29 mouse cellular contexts compared by ENCODE assay signal in the genomic region with DNA sequence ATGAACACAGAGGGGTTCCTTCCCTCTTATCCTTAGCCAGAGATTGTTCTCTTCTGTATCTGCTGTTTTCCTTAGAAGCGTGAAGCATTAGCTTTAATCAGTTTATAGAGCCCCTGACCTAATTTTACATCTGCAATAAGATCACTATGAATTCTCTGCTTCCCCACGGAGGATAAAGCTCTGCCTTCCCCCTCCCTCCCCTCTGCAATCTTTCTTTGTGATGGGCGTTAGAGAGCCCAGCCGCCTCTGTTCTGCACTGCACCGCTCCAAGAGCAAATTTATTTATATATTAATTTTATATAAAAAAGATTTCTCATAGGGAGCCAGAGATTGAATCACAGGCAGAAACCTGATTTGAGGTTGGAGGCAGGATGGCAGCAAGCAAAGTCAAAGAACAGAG.
DNase-seq lines count a peak whose midpoint lies in the region; ATAC-seq lines count a peak whose summit lies in the region.
"Had no signal": no experiment of that assay in that cellular context is flagged by ENCODE, and none has a peak within 500 bp of the region (broad histone marks: within the 10 kb centered on the region; RNA-seq: fewer than 3 reads in every experiment).

No protein-coding gene starts in this region.

- peak overlapping the region; percentile 40 for H3K27ac ChIP-seq in hindbrain, embryonic 14.5 days
- no peak overlapping the region; the same call in 1 of the 2 replicates for H3K27ac ChIP-seq in hindbrain, embryonic 12.5 days
- H3K27ac ChIP-seq in midbrain, embryonic 15.5 days, result peak overlapping the region; percentile 46
- H3K27ac ChIP-seq: embryonic facial prominence, embryonic 13.5 days; forebrain, embryonic 10.5 days; heart, adult 2 months; heart, embryonic 13.5 days; intestine, embryonic 15.5 days; kidney, postnatal 0 days; limb, embryonic 13.5 days; lung, embryonic 15.5 days; midbrain, embryonic 12.5 days had no signal

- H3K27me3 ChIP-seq in hindbrain, embryonic 14.5 days (ENCODE audit: control insufficient read depth, insufficient read depth, low read length), result no peaks in the 10 kb centered on the region
- no peaks in the 10 kb centered on the region for H3K27me3 ChIP-seq in hindbrain, embryonic 12.5 days
- H3K27me3 ChIP-seq in midbrain, embryonic 15.5 days (replicated peaks), result no peaks in the 10 kb centered on the region
- H3K27me3 ChIP-seq: embryonic facial prominence, embryonic 13.5 days; heart, embryonic 13.5 days; intestine, embryonic 15.5 days; limb, embryonic 13.5 days; lung, embryonic 15.5 days; midbrain, embryonic 12.5 days had no signal

- no peaks in the 10 kb centered on the region for H3K4me1 ChIP-seq in hindbrain, embryonic 14.5 days (replicated peaks; ENCODE audit: control insufficient read depth, insufficient read depth, low read length)
- H3K4me1 ChIP-seq in hindbrain, embryonic 12.5 days, result peaks cover 12% of the 10 kb centered on the region; the same call in 1 of the 2 replicates
- H3K4me1 ChIP-seq in midbrain, embryonic 15.5 days, result peaks cover 16% of the 10 kb centered on the region
- H3K4me1 ChIP-seq: forebrain, embryonic 10.5 days; heart, embryonic 13.5 days; intestine, embryonic 15.5 days; lung, embryonic 15.5 days had no signal

- H3K4me3 ChIP-seq in hindbrain, embryonic 14.5 days (replicated peaks; ENCODE audit: low read length), result no peak overlapping the region
- H3K4me3 ChIP-seq in hindbrain, embryonic 12.5 days, result no peak overlapping the region
- H3K4me3 ChIP-seq in midbrain, embryonic 15.5 days, result no peak overlapping the region
- H3K4me3 ChIP-seq: embryonic facial prominence, embryonic 13.5 days; forebrain, embryonic 10.5 days; heart, adult 2 months; heart, embryonic 13.5 days; intestine, embryonic 15.5 days; limb, embryonic 13.5 days; lung, embryonic 15.5 days; midbrain, embryonic 12.5 days; myocyte had no signal

- H3K9me3 ChIP-seq in hindbrain, embryonic 14.5 days (ENCODE audit: control insufficient read depth, low read length), result no peaks in the 10 kb centered on the region
- H3K9me3 ChIP-seq in hindbrain, embryonic 12.5 days (replicated peaks), result no peaks in the 10 kb centered on the region
- no peaks in the 10 kb centered on the region for H3K9me3 ChIP-seq in midbrain, embryonic 15.5 days
- H3K9me3 ChIP-seq: embryonic facial prominence, embryonic 13.5 days; forebrain, embryonic 10.5 days; heart, embryonic 13.5 days; intestine, embryonic 15.5 days; limb, embryonic 13.5 days; lung, embryonic 15.5 days; midbrain, embryonic 12.5 days had no signal

- H3K4me2 ChIP-seq in hindbrain, embryonic 14.5 days (replicated peaks), result no peak overlapping the region
- no peak overlapping the region for H3K4me2 ChIP-seq in hindbrain, embryonic 12.5 days (replicated peaks)
- H3K4me2 ChIP-seq in midbrain, embryonic 15.5 days, result no peak overlapping the region
- H3K4me2 ChIP-seq: embryonic facial prominence, embryonic 13.5 days; heart, embryonic 13.5 days; intestine, embryonic 15.5 days; limb, embryonic 13.5 days; liver, embryonic 11.5 days; lung, embryonic 15.5 days; midbrain, embryonic 12.5 days had no signal

- 38% methylated on average over 5 of the region's 5 CpGs for WGBS in hindbrain, embryonic 14.5 days
- 61% methylated on average over 5 of the region's 5 CpGs for WGBS in hindbrain, embryonic 12.5 days
- WGBS in midbrain, embryonic 15.5 days, result 24% methylated on average over 5 of the region's 5 CpGs

- H3K9ac ChIP-seq in hindbrain, embryonic 14.5 days, result no peak overlapping the region
- no peak overlapping the region for H3K9ac ChIP-seq in hindbrain, embryonic 12.5 days
- no peak overlapping the region for H3K9ac ChIP-seq in midbrain, embryonic 15.5 days
- H3K9ac ChIP-seq: embryonic facial prominence, embryonic 13.5 days; heart, embryonic 13.5 days; intestine, embryonic 15.5 days; limb, embryonic 13.5 days; lung, embryonic 15.5 days; midbrain, embryonic 12.5 days had no signal

- ATAC-seq in hindbrain, embryonic 14.5 days (ENCODE audit: low FRiP score), result no peak
- ATAC-seq in hindbrain, embryonic 12.5 days (ENCODE audit: low FRiP score), result no peak
- no peak for ATAC-seq in midbrain, embryonic 15.5 days (replicated peaks)
- ATAC-seq: activated CD4-positive, CD25-positive, alpha-beta regulatory T cell, adult 4 months; forebrain, embryonic 16.5 days; intestine, embryonic 15.5 days had no signal

- no peaks in the 10 kb centered on the region for H3K36me3 ChIP-seq in hindbrain, embryonic 14.5 days (replicated peaks; ENCODE audit: control insufficient read depth, insufficient read depth)
- no peaks in the 10 kb centered on the region for H3K36me3 ChIP-seq in hindbrain, embryonic 12.5 days
- no peaks in the 10 kb centered on the region for H3K36me3 ChIP-seq in midbrain, embryonic 15.5 days (replicated peaks)
- H3K36me3 ChIP-seq: embryonic facial prominence, embryonic 13.5 days; forebrain, embryonic 10.5 days; heart, embryonic 13.5 days; intestine, embryonic 15.5 days; limb, embryonic 13.5 days; lung, embryonic 15.5 days; midbrain, embryonic 12.5 days had no signal

- no peak for DNase-seq in hindbrain, embryonic 14.5 days (ENCODE audit: low spot score)
- DNase-seq in retina, postnatal 1 day, result peak; percentile 16
- DNase-seq in retina, embryonic 14.5 days (ENCODE audit: low spot score), result no peak
- no peak for DNase-seq in adrenal gland, adult 18-20 months (ENCODE audit: low spot score in 2 of 2)
- no peak for DNase-seq in cerebellum, adult 9-11 months
- DNase-seq: adrenal gland, postnatal 14 days; cerebellum, adult 8-10 months; cerebellum, postnatal 36 days; heart, adult 2 months; heart, postnatal 10 days; kidney, adult 2 months; kidney, postnatal 4 days; right cerebral cortex, adult 18-20 months; spleen, adult 18-20 months; thymus, postnatal 14 days had no signal
